Mouse (Mus musculus) spleen, adult 12 weeks (tissue): ENCODE data around the gene Ache.

Experiments used
- DNase-seq: peaks from one replicate; pipeline ENCODE4 v3.0.0; 2022; ENCODE audit warnings: low spot score

Ache gene

DNA sequence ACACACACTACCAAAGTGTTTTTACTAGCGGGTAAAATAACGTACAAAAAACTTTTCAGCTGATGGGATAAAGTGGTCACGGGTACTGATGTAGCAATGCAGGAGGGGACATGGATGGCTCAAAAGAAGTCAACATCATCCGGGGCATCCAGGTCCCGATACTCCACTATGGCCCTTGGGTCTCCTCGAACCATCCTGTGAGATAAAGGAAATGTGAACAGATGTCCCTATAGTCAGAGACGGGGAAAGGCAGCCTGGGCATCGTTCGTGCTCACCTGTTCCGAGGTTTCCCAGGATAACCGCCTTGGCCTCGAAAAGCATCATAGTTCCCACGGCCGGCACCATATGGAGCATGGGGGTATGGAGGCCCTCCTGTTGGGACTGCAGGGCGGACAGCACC is 8.4 kb downstream of the Ache start:
- no peak for DNase-seq

DNA sequence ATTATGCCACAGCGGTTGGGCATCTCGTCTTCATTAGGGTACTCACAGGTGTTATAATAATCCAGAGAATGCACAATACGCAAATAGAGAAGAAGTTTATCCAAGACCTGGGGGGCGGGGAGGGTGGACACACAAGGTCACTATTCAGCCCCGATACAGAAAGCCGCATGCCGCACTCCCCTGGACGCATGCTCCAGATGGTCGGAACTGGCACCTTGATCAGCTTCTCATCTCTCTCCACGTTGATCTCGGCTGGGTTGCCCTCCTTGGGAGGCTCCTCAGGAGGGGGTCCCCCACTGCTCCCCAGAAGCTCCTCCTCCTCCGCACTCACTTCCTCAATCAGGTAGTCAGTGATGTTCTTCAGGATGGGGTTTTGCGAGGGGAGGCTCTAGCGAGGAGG is 9.8 kb downstream of the Ache start:
- DNase-seq, result no peak

DNA sequence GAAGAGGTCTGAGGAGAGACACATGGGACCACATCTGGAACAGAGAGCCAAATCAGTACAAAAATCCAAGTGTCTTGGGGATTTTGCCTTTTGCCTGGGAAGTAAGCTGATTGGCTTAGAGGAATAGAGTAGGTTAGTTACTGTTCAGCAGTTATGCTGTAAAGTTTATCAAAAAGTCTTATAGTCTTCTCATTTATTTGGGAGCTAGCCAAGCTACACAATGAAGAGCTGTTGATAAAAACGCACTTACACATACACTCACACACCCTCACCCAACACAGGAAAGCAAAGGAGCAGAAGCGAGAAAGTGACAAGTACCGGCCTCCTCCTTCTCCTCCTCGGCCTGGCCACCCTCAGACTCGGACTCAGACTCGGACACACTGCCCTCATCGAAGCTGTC is 11.9 kb downstream of the Ache start:
- DNase-seq, result no peak

DNA sequence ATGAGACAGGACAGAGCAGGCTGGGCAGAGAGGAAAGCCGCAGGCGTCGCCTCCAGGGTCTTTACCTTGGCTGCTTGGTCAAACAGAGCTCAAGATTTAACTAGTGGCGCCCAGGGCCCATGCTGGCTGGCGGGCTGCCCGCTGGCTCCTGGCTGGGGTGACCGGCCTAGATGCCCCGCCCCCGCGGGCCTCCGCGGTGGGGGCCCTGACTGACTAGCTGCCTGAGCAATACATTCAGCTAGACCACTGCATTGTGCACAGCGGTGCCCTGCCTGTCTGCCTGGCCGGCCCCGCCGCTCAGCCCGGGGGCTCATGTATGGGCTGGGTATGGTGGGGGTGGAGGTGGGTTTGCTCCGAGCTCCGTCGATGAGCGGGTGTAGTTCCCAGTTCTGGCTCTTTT is 13.9 kb downstream of the Ache start:
- no peak for DNase-seq

DNA sequence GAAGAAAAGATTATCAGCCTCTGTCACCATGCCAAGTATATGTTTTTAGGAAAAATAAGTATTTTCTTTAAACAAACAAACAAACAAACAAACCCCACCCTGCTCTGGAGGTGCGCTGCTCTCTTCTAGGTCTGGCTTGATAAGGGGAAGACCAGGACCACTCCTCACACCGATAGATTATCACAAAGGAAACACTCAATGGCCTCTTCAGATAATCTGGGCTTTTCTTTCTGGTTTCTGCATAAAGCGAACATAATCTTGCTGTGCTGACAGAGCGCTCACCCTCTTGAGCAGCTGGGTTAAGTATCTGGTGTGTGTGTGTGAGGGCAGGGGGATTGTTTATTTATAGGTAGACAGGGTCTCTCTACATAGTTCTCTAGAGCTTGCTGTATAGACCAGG is 16.3 kb downstream of the Ache start:
- no peak for DNase-seq

DNA sequence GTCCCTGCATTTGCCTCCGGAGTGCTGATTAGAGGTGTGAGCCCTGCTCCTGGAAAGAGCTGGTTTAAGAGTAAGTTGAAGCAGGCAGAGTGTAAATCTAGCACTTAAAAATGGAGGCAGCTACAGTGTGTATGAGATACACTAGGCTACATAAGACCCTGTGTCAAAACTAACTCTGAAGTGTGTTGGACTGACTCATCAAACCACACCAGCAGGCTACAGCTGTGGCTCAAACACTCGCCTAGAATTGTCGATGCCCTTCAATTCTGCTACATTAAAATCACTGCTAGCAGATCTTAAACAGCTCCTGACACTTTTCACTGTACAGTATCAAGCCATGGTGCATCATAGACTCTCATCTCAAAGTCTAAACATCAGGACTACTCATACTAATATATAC is 16.8 kb downstream of the Ache start:
- DNase-seq, result no peak

DNA sequence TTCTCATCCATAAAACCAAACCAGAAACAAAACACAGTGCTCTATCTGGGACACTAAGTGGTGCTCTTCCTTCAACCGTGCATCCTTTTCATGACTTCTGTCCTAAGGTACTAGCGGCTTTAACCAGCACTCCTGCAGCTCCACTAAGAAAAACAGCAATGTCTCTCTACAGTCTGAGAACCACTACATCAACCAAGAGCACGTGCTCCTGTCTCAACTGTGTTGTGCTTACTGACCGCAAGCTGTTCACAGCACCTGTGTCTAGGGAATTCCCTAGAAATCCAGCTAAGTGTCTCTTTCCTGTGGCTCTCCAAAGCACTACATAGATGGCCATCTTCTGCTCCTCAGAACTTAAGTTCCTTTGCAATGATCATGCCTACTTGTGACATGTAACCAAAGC is 17.5 kb downstream of the Ache start:
- no peak for DNase-seq

DNA sequence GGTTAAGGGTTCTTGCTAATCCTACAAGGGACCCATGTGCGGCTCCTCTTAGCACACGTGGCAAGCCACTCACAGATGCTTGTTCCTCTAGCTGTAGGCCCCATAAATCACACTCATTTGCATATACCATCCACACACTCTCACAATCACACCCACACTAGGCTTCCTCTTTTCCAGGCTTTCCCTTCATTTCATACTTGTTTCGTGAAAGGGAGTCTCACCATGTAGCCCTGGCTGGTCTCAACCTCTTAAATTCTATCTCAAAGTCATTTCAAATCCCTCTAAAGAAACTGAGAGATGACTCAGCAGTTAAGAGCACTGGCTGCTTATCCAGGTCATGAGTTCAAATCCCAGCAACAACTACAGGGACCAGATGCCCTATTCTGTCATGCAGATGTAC is 18.5 kb downstream of the Ache start:
- DNase-seq, result no peak

DNA sequence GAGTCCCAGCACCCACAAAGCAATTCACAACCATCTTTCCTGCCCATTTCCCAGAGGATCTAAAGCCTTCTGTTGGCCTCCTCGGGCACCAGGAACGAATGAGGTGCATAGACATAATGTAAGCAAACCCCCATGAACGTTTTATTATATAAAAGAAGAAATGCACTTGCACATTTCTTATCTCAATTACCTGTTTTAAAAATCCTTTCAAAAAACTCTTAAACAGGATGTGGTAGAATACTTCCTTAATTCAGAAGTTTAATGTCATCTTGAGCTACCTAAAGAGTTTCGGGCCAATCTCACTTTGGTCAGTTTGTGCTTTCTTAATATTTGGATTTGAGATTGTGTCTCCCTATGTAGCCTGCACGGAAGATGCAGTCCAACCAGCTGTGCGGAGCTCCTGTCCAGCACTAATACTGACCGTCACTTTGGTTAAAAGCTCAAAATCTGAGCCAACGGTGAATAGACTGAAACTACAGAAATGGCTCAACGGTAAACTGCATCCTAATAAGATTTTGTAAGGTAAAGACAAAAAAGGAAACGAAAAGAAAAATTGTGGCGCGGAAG is 19.2 kb downstream of the Ache start:
- no peak for DNase-seq

DNA sequence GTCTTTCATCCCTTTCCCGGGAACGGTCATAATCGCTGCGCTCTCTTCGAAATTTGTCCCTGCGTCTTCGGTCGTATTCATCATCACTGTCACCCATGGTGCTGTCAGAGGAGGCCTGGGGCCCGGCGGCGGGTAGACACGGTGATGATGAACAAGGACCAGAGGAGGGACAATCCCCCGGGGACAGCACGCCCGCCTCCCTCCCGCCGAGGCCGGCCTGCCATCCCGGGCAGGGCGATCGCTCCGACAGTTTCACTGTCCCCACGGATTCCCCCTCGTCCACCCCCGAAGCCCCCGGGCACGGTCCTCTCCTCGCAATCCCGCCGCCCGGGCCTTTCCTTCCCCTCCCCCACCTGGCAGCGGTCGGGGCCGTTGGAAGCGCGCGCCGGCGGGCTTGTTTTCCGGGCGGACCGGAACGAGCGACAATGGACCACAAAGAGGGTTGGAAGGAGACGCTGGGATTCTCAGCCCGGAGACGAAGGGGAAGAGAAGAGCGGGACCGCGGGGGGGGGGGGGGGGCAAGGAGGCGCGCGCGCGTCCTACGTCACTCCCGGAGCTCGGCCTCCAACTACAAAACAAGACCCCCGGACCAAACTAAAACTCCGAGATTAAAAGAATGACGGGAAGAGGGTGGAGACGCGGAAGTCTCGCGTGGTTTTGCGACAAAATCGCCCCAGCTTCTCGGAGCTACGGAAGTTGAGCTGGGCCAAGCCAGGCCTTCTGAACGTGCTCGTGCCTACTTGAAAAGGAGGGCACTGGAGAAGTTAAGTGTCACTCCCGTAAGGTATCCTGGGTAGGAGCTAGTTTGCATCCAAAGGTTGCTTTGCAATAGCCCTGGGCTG is 20.0 kb downstream of the Ache start, which contains the start of gene Srrt:
Gene Srrt, minus strand, starts transcription at position 604 of the 842 bp plus-strand sequence.
- DNase-seq, result peak; percentile 82

DNA sequence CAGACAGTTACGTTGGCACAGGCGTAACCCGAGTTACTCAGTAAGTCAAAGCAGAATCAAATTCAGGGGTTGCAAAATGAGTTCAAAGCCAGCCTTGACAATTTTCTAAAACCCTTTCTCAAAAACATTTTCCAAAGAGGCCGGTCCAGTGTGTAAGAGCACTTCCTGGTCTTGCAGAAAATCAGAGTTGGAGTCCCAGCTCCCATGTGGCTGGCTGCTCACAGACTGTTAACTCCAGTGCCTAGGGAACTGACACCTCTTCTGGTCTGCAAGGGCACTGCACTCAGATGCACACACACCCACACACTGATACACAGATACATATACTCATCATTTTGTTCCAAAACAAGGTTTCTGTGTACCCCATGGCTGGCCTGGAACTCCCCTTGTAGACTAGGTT is 21.0 kb downstream of the Ache start:
- no peak for DNase-seq

DNA sequence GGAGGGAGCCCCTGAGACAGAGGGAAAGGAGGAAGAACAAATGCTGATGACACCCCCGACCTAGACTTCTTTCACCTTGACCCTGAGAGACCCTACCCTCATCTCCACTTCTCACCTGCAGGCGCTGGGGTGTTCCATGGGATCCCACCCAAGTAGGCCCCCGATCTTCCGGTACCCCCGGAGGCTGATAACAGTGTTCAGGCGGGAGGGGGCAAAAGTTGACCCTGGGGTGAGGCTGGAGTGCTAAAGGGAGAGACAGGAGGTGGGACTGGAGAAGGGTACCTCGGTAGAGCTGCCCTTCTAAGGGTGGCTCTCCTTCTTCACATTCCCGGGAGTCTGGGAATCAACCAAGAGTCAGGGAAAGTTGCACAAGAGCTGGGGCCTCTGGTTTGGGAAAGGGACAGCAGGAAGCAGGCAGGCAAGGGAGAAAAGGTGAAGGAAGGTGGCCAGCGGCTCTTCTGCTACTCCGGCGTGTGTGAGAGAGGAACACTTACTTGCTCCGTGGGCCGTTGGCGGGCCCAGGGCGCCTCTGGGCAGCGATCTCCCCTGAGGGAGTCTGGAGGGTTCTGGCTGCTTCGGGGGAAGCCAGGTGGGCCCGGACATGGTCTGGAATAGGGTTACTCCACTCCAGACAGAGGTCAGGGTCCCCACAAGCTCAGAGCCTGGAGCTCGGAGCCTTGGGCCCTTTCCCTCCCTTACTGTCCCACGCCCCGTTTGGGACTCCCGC is 26.3 kb downstream of the Ache start:
- DNase-seq, result no peak

DNA sequence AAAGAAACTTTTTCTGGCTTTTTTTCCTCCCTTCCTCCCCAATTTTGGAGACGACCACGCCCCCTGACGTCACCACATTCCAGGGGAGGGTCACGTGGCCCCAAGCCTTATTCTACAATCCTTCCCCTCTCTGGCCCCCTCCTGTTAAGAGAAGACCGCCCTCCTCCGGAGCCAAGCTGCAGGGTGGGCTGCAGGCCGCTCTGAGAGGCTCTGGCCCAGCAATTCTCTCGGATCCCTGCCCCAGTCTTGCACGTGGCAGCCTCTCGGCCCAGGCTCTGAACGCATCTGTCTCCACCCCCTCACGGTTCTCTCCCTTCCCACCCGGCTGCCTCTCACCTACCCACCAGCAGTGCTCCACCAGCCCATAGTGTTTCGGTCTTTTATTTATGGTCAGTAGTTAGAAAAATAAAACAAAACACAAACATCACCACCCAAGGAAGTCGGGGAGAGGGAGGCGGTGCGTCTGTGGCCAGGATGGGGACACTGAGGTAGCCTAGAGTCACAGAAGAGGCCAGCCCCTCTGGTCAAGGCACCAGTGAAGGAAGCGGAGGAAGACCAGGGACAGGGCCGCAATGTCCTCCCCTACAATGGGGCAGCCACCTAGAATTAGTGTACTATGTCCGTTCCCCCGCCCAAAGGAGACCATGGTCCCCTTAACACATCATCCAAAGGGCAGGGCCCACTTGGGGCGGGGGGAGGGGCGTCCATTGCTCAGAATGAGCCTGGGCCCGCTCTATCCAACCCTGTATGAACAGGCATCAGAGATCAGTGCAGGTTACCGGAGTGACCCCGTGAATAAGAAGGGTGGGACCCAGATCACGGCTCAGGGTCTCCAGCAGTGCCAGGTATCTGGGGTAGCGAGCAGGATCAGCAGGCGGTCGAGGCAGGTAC is 27.1 kb downstream of the Ache start, which contains the start of gene Trip6:
Gene Trip6, minus strand, starts transcription at position 212 of the 891 bp plus-strand sequence.
- DNase-seq, result no peak

DNA sequence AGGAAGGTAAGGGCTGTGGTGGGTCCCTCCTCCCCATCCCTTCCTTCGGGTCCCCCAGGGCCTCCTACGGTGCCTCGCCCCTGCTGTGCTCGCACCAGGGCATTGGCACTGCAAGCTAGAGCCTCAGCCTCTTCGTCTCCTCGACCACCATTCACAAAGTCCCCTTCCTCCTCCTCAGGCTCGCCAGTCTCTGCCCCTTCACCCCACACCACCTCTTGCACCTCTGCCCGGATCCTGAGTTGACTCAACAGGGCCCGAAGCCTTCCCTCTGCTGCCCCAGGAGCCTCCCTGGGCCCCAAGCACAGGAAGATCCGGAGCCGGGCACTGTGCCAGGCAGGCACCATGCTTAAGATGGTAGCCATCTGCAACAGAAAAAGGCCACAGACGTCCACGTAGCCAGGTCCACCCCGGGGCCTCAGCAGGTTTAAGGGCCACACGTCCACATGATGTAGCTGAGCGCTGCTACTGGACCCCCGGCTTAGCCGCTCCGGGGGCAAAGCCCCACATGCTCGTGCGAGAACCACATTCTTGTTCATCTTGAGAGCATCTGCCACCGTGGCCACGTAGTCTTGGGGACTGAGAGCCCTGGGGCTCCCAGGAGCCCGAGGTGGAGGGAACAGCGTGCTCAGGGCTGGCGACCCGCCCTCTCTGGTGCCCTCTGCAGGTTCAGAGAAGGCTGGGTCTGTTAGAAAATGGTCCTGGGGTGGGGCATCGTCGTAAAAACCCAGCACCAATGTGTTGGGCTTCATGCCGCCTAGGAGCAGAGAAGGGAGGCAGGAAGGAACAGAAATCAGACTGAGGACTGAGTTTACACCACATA is 28.0 kb downstream of the Ache start:
- DNase-seq, result no peak

DNA sequence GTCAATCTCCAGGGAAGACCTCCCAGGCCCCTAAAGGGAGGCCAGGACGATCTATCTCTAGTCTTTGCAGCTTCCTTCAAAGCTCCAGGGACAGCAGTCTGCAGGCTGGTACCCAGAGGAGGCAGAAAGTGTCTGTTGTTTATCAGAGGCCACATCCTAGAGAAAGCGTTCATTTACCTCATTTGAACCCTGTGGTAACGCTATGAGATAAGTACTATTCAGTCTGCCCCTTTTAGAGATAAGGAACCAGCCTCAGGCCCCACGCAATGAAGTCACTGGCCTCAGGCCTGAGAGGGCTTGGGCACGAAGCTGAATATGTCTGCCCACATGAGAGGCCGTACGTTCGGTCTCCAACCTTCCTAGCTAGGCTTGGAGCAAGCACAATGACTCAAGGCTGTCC is 30.0 kb downstream of the Ache start:
- no peak for DNase-seq

DNA sequence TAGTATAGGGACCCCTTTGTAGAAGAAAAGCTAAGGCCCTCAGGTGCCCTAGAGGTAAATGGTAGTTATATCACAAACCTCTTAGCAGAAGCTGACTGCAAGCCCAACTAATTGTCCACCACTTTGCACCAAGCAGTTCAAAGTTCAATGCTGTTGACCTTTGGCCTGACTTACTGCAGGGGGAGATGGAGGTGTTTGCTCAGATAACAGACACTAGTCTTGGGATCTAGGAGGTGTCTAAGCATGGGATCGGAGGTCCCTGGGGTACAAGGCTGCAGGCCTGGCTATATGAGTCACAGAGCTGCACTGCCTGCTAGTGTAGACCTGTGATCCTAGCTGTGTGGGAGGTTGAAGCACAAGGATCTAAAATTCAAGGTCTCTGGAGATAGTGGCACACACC is 31.3 kb downstream of the Ache start:
- DNase-seq, result no peak

DNA sequence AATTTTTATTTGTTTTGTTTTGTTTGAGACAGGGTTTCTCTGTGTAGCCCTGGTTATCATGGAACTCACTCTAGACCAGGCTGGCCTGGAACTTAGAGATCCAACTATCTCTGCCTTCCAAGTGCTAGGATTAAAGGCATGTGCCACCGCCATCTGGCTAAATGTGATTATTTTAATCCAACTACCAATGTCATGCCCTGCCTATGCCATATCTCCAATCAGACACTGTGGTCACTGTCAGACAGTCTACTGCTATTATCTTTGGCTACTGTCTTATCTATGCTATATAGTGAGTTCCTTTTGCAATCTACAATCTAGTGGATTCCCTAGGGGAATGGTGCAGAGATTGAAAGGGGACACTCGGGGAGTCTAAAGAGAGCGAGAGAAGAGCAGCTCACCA is 33.7 kb downstream of the Ache start:
- no peak for DNase-seq

DNA sequence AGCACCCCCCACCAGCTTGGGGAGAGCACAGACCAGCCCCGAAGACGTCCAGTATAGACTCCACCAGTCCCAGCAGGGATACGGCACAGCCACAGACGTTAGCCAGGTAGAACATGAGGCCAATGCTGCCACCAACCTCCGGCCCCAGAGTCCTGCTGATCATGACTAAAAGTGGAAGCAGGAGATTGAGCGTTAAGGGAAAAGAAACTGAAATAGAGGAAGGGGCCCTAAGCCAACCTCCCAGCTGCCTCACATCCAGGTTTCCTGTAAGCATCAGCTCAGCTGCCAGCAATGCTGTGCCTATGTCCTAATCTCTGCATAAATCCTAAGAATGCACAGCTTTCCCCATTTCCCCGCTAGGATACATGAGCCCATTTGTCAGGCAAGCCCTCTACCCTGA is 43.6 kb downstream of the Ache start:
- no peak for DNase-seq

DNA sequence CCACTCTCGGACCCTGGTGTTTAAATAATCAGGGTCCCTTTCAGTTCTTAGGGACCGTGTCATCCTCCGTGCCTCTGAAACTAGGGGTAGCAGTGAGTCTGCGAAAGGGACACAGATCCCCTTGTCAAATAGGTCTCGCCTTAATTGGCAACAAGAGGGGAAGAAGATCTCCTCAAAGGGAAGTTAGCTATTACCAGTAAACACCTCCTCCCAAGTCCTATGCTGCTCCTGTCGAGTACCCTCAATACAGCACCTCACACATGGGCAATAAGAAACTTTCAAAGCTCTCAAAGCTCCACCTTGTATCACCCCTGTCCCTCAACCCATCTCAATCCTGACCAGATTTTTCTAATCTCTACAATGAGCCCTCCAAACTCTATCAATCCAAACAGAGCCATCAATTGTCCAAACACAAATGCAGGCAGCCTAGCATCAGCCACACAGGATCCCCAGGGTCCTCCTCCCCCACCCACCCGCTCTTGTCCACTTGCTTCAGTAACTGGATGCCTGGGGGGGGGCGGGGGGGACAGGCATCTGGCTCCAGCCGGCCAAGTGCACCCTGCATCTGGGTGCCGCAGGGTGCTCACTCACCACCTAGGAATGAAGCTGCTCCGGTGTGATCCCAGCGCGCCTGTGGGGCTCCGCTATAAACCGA is 45.7 kb downstream of the Ache start:
- DNase-seq, result no peak

DNA sequence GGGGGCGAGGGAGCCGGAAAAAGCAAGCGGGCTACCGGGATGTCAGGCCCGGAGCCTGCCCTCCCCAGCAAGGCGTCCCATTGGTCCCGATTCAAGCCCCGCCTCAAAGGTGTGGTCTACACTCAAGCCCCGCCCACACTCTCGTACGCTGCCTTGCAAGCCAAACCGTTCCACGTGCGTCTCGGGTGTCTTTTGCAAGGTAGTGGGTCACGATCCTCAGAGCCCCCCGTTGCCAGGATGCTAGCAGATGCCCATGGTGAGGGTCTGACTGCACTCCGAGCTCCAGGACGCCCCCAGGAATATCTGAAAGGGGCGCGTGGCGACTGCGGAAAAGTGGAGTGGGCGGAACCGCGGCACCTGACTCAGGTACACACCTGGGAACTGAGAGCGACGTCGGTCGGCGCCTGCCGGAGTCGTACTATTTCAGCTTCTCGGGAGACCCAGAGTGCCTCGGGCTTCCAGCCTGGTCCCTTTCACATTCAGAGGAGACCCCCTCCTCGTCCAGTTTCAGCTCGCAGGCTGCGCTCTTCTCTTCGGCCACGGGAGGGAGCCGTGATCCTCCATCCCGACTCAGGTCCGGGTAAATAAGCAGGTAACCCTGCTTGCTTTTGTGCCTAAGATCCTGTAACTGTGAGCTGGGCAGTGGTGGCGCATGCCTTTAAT is 46.3 kb downstream of the Ache start, which contains the start of gene Slc12a9:
Gene Slc12a9, minus strand, starts transcription at position 86 of the 663 bp plus-strand sequence.
- DNase-seq, result peak; percentile 85
